ENCODE assay signal across 22 mouse cellular contexts in the genomic region with DNA sequence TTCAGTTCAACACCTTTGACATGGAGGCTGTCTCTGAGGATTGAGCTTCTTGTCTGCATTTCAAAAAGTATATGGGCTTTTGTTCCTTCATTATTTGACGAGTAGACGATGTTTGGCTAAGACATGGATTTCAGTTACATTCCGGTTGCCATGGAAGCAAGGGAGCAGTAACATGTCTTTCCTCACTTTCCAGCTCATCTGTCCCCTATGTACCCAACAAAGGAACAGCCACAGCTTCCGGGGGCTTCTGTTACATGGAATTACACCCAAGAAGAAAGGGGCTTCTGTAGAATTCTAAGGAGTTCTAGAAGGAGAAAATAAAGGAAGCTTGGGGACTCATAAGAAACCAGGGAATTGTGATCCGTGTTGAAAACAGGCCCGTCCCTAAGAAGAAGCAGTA.
DNase-seq lines count a peak whose midpoint lies in the region; ATAC-seq and TF ChIP-seq lines count a peak whose summit lies in the region.
"Had no signal": no experiment of that assay in that cellular context is flagged by ENCODE, and none has a peak within 500 bp of the region (broad histone marks: within the 10 kb centered on the region; RNA-seq: fewer than 3 reads in every experiment).

No protein-coding gene starts in this region.

- no peaks in the 10 kb centered on the region for H3K4me1 ChIP-seq in forebrain, embryonic 14.5 days (ENCODE audit: control insufficient read depth, insufficient read depth, low read length)
- H3K4me1 ChIP-seq in forebrain, embryonic 13.5 days: no peaks in the 10 kb centered on the region
- H3K4me1 ChIP-seq in midbrain, embryonic 14.5 days (ENCODE audit: control insufficient read depth, insufficient read depth, low read length): no peaks in the 10 kb centered on the region
- H3K4me1 ChIP-seq in midbrain, embryonic 16.5 days (ENCODE audit: control insufficient read depth, insufficient read depth, low read length): no peaks in the 10 kb centered on the region
- H3K4me1 ChIP-seq: embryonic facial prominence, embryonic 12.5 days; forebrain, embryonic 15.5 days; heart, embryonic 12.5 days; hindbrain, embryonic 10.5 days had no signal

- no peaks in the 10 kb centered on the region for H3K27me3 ChIP-seq in forebrain, embryonic 14.5 days (replicated peaks; ENCODE audit: control insufficient read depth, insufficient read depth, low read length)
- no peaks in the 10 kb centered on the region for H3K27me3 ChIP-seq in forebrain, embryonic 13.5 days
- H3K27me3 ChIP-seq in midbrain, embryonic 14.5 days (ENCODE audit: control insufficient read depth, insufficient read depth, low read length): no peaks in the 10 kb centered on the region
- H3K27me3 ChIP-seq in midbrain, embryonic 16.5 days (ENCODE audit: control insufficient read depth, insufficient read depth, low read depth, low read length): no peaks in the 10 kb centered on the region
- H3K27me3 ChIP-seq: embryonic facial prominence, embryonic 12.5 days; forebrain, embryonic 15.5 days; heart, embryonic 12.5 days had no signal

- H3K36me3 ChIP-seq in forebrain, embryonic 14.5 days (ENCODE audit: control insufficient read depth, insufficient read depth, low read length): no peaks in the 10 kb centered on the region
- H3K36me3 ChIP-seq in forebrain, embryonic 13.5 days (ENCODE audit: poor library complexity, severe bottlenecking): no peaks in the 10 kb centered on the region
- no peaks in the 10 kb centered on the region for H3K36me3 ChIP-seq in midbrain, embryonic 14.5 days (ENCODE audit: control insufficient read depth, insufficient read depth, low read length)
- H3K36me3 ChIP-seq in midbrain, embryonic 16.5 days (ENCODE audit: control insufficient read depth, insufficient read depth, low read length): no peaks in the 10 kb centered on the region
- H3K36me3 ChIP-seq: embryonic facial prominence, embryonic 12.5 days; forebrain, embryonic 15.5 days; G1E; heart, embryonic 12.5 days; hindbrain, embryonic 10.5 days had no signal

- no peaks in the 10 kb centered on the region for H3K9me3 ChIP-seq in forebrain, embryonic 14.5 days (replicated peaks; ENCODE audit: control insufficient read depth, low read length)
- no peaks in the 10 kb centered on the region for H3K9me3 ChIP-seq in forebrain, embryonic 13.5 days (replicated peaks)
- H3K9me3 ChIP-seq in midbrain, embryonic 14.5 days (ENCODE audit: control insufficient read depth, low read length): no peaks in the 10 kb centered on the region
- H3K9me3 ChIP-seq in midbrain, embryonic 16.5 days (replicated peaks; ENCODE audit: control insufficient read depth, low read length, poor library complexity, severe bottlenecking): no peaks in the 10 kb centered on the region
- H3K9me3 ChIP-seq: embryonic facial prominence, embryonic 12.5 days; forebrain, embryonic 15.5 days; G1E; heart, embryonic 12.5 days; hindbrain, embryonic 10.5 days had no signal

- peak; percentile 3 for DNase-seq in forebrain, embryonic 14.5 days (ENCODE audit: low spot score)
- DNase-seq in layer of hippocampus, adult 2 months (ENCODE audit: low spot score in 2 of 2): peak in 1 of 2 experiments; percentile 17
- DNase-seq in layer of hippocampus, adult 11-12 months (ENCODE audit: low spot score): no peak
- peak; percentile 1 for DNase-seq in midbrain, embryonic 14.5 days
- DNase-seq: adrenal gland, adult 8-10 months; adrenal gland, postnatal 36 days; B cell, adult 2 months; cerebellum, adult 11-12 months; cerebellum, adult 9-10 months; cerebellum, postnatal 25 days; gastrocnemius, postnatal 10 days had no signal

- ATAC-seq in forebrain, embryonic 14.5 days: no peak
- ATAC-seq in forebrain, embryonic 13.5 days: no peak
- no peak for ATAC-seq in midbrain, embryonic 14.5 days (ENCODE audit: low FRiP score, low TSS enrichment)
- no peak for ATAC-seq in midbrain, embryonic 16.5 days
- no peak for ATAC-seq in erythroblast, adult 5-6 weeks (replicated peaks; ENCODE audit: low FRiP score, poor library complexity, severe bottlenecking)
- ATAC-seq: CD4-positive, CD25-positive, alpha-beta regulatory T cell, adult 4 months; forebrain, embryonic 15.5 days; inflammation-experienced regulatory T-cells, adult 6 months had no signal

- WGBS in forebrain, embryonic 14.5 days: 66% methylated on average over 6 of the region's 6 CpGs
- WGBS in forebrain, embryonic 13.5 days: 69% methylated on average over 6 of the region's 6 CpGs
- WGBS in midbrain, embryonic 14.5 days: 70% methylated on average over 6 of the region's 6 CpGs
- WGBS in midbrain, embryonic 16.5 days: 68% methylated on average over 6 of the region's 6 CpGs

- no peak for TF ChIP-seq CTCF in layer of hippocampus, adult 2 months (conservative IDR thresholded peaks at IDR 0.05)

- no peak overlapping the region for H3K9ac ChIP-seq in forebrain, embryonic 14.5 days (ENCODE audit: low read length)
- no peak overlapping the region for H3K9ac ChIP-seq in forebrain, embryonic 13.5 days
- H3K9ac ChIP-seq in midbrain, embryonic 14.5 days (replicated peaks; ENCODE audit: low read length): no peak overlapping the region
- H3K9ac ChIP-seq in midbrain, embryonic 16.5 days (ENCODE audit: low read depth, low read length): no peak overlapping the region
- H3K9ac ChIP-seq: embryonic facial prominence, embryonic 12.5 days; forebrain, embryonic 15.5 days; heart, embryonic 12.5 days; hindbrain, embryonic 14.5 days had no signal

- H3K4me3 ChIP-seq in forebrain, embryonic 14.5 days (ENCODE audit: low read depth, low read length): no peak overlapping the region
- H3K4me3 ChIP-seq in forebrain, embryonic 13.5 days: no peak overlapping the region
- no peak overlapping the region for H3K4me3 ChIP-seq in layer of hippocampus, adult 2 months
- no peak overlapping the region for H3K4me3 ChIP-seq in midbrain, embryonic 14.5 days (replicated peaks; ENCODE audit: low read depth, low read length)
- H3K4me3 ChIP-seq in midbrain, embryonic 16.5 days (ENCODE audit: low read depth, low read length): no peak overlapping the region
- H3K4me3 ChIP-seq: embryonic facial prominence, embryonic 12.5 days; forebrain, embryonic 15.5 days; heart, embryonic 12.5 days; hindbrain, embryonic 10.5 days had no signal

- H3K27ac ChIP-seq in forebrain, embryonic 14.5 days (ENCODE audit: low read depth, low read length): no peak overlapping the region
- no peak overlapping the region for H3K27ac ChIP-seq in forebrain, embryonic 13.5 days
- H3K27ac ChIP-seq in layer of hippocampus, adult 2 months: peak overlapping the region; percentile 50
- no peak overlapping the region for H3K27ac ChIP-seq in midbrain, embryonic 14.5 days (replicated peaks; ENCODE audit: low read depth, low read length)
- H3K27ac ChIP-seq in midbrain, embryonic 16.5 days (ENCODE audit: low read length): no peak overlapping the region
- H3K27ac ChIP-seq: embryonic facial prominence, embryonic 12.5 days; forebrain, embryonic 15.5 days; hindbrain, embryonic 10.5 days; hindbrain, embryonic 14.5 days had no signal

- H3K4me2 ChIP-seq in forebrain, embryonic 14.5 days (ENCODE audit: low read length): no peak overlapping the region
- no peak overlapping the region for H3K4me2 ChIP-seq in forebrain, embryonic 13.5 days
- H3K4me2 ChIP-seq in midbrain, embryonic 14.5 days (ENCODE audit: low read length): no peak overlapping the region
- no peak overlapping the region for H3K4me2 ChIP-seq in midbrain, embryonic 16.5 days (ENCODE audit: low read length)
- H3K4me2 ChIP-seq: embryonic facial prominence, embryonic 12.5 days; forebrain, embryonic 15.5 days; heart, embryonic 12.5 days; hindbrain, embryonic 14.5 days had no signal
